Mouse (Mus musculus): ENCODE results near the gene Wap. TPM values are rescaled to one million over a fixed set of nuclear protein-coding genes. Genes with fewer than 3 reads are reported as not detected.
A peak's percentile ranks its signal among the peaks of the same experiment; 100 is the strongest.

Wap gene
- not detected for total RNA-seq (2021)
- long read RNA-seq, experiment 1 = 0 reads
- long read RNA-seq, experiment 2 = 0 reads

DNA sequence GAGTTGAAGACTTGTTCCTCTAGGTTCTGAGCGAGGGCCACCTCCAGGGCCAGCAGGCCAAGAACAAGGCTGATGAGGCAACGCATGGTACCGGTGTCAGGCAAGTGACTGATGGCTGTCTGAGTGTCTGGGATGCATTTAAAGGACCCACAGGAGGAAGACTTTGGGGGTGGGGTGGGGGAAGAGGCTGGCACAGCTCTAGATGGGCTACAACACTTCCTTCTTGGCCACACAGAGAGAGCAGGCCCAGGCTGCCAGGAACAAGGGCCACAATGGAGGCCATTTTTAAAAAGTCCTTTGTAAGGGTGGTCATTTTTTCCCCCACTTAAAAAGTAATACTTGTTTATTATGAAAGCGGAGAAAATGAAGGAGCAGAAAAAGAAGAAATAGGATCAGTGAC, at the start of gene Wap:
Wap (minus strand) TSS at position 101 of the 400 bp plus-strand sequence.
- DNase-seq (ENCODE audit: low spot score in 2 of 2) = no peak
- no peak for TF ChIP-seq CTCF (conservative IDR thresholded peaks at IDR 0.05)
- no peak within 1 kb of the TSS for H3K4me3 ChIP-seq
- H3K27ac ChIP-seq = no peak within 1 kb of the TSS

DNA sequence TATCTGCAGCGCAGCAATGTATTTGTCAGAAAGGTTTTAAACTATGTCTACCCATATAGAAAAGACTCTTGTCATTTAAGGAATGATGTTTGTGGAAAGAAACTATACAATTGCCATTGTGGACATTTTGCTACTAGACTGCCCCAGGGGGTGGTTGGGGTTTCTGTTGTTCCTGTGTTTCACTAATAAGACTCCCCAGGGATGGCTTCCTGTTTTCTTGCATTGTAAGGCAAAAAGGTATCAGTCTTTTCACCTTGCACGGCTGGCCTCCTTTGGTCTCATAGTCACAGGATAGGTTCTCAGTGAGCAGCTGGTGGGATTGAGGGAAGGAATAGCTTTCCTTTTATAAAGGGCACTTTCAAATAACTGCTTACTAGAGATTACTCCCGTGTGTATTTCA, 46.3 kb upstream of the Wap start:
- no peak for TF ChIP-seq CTCF (conservative IDR thresholded peaks at IDR 0.05)
- Histone ChIP-seq H3K4me3 (no peak overlapping the region), H3K27ac (no peak overlapping the region)
- no peak for DNase-seq (ENCODE audit: low spot score in 2 of 2)

GRCm38 (mm10) chr11:6680397-6680818, 42.0 kb upstream of the Wap start:
- no peak for TF ChIP-seq CTCF (conservative IDR thresholded peaks at IDR 0.05)
- no peak for DNase-seq (ENCODE audit: low spot score in 2 of 2)
- H3K27ac ChIP-seq = no peak overlapping the region
- no peak overlapping the region for H3K4me3 ChIP-seq

DNA sequence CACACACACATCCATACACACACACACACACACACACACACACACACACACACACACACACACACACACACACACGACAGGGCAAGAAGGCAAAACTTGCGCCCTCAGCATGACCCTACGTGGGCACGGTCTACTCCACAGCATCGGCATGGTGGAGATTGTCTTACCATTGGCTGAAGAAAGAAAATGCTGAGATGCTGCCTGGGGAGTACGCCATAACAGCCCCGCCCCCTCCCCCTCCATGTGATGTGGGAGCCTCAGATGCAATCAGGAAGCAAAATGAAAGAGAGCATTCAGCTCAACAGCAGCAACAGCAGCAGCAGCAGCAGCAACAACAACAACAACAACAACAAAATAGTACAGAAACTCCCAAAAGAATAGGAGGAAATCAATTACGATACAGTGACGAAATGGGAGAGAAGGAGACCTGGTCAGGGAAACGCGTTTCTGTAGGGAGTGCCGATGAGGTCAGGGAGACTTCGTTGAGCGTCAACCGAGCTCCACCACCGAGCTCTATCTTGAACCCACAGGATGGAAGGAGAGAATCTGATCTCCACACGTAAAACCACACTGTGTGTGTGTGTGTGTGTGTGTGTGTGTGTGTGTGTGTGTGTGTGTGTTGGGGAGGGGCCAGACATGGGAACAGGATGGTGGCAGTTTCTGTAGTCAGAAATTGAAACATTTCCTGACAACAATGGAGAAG, 41.4 kb upstream of the Wap start:
- no peak for DNase-seq (ENCODE audit: low spot score in 2 of 2)
- H3K4me3 ChIP-seq = no peak overlapping the region
- no peak for TF ChIP-seq CTCF (conservative IDR thresholded peaks at IDR 0.05)
- no peak overlapping the region for H3K27ac ChIP-seq

- DNase-seq (ENCODE audit: low spot score in 2 of 2) = no peak
- peak; percentile 55 for TF ChIP-seq CTCF (conservative IDR thresholded peaks at IDR 0.05)
- Histone ChIP-seq H3K4me3 (no peak overlapping the region), H3K27ac (no peak overlapping the region)
Observed at GRCm38 (mm10) chr11:6677530-6677929, 39.1 kb upstream of the Wap start.

DNA sequence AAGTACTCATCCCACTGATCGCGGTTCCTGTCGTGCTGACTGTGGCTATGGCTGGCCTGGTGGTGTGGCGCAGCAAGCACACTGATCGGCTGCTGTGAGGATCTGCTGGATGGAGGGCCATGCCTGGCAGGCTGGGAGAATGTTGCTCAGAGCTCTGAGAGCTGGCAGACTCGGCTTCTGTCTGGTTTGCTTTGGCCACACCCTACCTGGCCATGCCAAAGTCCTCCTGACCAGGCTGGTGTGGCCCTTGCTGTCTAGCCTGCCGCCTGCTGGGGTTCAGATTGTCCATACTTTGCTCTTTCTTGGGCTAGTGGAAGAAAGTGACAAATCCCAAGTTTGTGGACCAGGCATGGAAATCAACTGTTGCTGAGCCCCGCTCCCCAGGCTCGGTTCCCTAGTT, 38.2 kb upstream of the Wap start:
- no peak overlapping the region for H3K27ac ChIP-seq
- TF ChIP-seq CTCF (conservative IDR thresholded peaks at IDR 0.05) = no peak

GRCm38 (mm10) chr11:6675402-6675801, 37.0 kb upstream of the Wap start:
- no peak overlapping the region for H3K27ac ChIP-seq
- TF ChIP-seq CTCF (conservative IDR thresholded peaks at IDR 0.05) = no peak
- DNase-seq (ENCODE audit: low spot score in 2 of 2) = no peak
- no peak overlapping the region for H3K4me3 ChIP-seq

More for the DNA sequence above, 38.2 kb upstream of the Wap start:
- no peak overlapping the region for H3K4me3 ChIP-seq
- no peak for DNase-seq (ENCODE audit: low spot score in 2 of 2)

GRCm38 (mm10) chr11:6674701-6675100, 36.3 kb upstream of the Wap start:
- no peak for DNase-seq (ENCODE audit: low spot score in 2 of 2)
- no peak overlapping the region for H3K27ac ChIP-seq
- no peak for TF ChIP-seq CTCF (conservative IDR thresholded peaks at IDR 0.05)
- no peak overlapping the region for H3K4me3 ChIP-seq

DNA sequence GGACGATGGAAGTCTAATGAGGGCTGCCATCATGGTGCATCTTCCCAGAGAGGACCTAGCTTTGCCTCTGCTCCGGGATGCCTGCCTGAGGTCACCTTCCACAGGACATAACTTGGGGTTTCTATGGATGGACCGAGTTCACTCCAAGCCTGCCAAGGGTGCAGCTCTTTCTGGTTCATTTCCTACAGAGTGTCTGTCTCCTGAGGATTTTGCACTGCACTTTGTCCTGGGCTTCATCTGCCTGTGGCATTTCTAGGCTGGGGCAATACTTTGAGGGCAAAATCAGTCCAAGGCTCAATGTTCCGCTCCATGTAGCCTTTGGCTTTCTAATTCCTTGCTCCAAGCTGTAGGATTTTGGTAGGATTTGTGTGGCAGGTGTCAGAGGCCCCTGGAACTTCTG, 32.4 kb upstream of the Wap start:
- DNase-seq (ENCODE audit: low spot score in 2 of 2) = no peak
- Histone ChIP-seq H3K4me3 (no peak overlapping the region), H3K27ac (no peak overlapping the region)
- no peak for TF ChIP-seq CTCF (conservative IDR thresholded peaks at IDR 0.05)

GRCm38 (mm10) chr11:6670044-6670443, 31.6 kb upstream of the Wap start:
- DNase-seq (ENCODE audit: low spot score in 2 of 2) = no peak
- TF ChIP-seq CTCF (conservative IDR thresholded peaks at IDR 0.05) = peak; percentile 46
- Histone ChIP-seq H3K4me3 (no peak overlapping the region), H3K27ac (no peak overlapping the region)

GRCm38 (mm10) chr11:6669041-6669440, 30.6 kb upstream of the Wap start:
- Histone ChIP-seq H3K4me3 (no peak overlapping the region), H3K27ac (no peak overlapping the region)
- TF ChIP-seq CTCF (conservative IDR thresholded peaks at IDR 0.05) = no peak
- DNase-seq (ENCODE audit: low spot score in 2 of 2) = no peak

DNA sequence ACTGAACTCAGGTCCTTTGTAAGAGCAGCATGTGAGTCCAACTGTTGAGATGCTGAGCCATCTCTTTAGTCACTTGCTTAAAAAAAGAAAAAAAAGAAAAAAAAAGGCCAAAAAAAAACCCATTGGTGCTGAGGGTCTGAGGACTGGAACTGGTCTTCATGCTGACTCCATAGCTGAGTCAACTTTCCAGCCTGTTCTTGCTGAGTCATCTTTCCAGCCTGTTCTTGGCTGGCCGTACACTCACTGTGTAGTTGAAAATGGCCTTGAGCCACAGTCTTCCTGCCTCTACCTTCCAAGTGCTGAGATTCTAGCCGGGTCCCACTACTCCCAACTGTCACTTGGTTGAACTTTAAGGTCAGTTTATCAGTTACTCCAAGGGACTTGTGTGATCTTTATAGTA, 28.2 kb upstream of the Wap start:
- DNase-seq (ENCODE audit: low spot score in 2 of 2) = no peak
- H3K27ac ChIP-seq = no peak overlapping the region
- no peak overlapping the region for H3K4me3 ChIP-seq
- TF ChIP-seq CTCF (conservative IDR thresholded peaks at IDR 0.05) = no peak

DNA sequence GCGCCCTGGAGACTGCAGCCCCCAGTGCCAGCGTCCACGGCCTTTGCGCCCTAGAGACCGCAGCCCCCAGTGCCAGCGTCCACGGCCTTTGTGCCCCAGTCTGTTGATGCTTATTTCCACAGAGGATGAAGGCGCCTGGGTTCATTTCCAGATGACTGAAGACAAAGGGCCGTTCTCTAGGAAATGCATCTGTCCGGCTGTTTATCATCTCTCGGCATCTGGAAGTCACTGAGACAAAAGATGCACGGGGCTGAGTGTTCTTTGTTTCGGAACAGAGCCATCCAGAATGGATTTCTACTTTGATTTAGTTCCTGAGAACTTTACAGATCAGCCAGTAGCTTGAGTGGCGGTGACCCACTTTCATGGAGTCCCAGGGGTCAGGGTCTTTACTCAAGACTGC, 22.8 kb upstream of the Wap start:
- H3K27ac ChIP-seq = no peak overlapping the region
- TF ChIP-seq CTCF (conservative IDR thresholded peaks at IDR 0.05) = no peak
- DNase-seq (ENCODE audit: low spot score in 2 of 2) = no peak
- no peak overlapping the region for H3K4me3 ChIP-seq

DNA sequence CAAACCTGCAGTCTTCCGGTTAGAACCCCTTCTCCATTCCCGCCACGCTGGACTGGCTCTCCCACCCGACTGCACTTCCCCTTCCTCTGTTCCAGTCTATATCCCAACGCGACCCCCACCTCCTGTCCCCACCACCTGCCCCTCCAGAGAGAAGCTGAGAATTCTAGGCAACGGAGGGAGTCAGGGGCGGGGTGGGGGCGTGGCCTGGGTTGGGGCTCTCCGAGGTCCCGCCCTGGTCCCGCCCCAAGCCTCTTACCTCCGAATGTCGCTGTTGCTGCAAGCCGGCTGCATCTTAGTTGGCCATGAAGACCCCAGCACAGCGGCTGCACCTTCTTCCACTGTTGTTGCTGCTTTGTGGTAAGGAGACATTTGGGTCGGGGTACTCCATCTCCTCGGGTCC, 19.8 kb upstream of the Wap start, which contains the start of gene Ramp3:
Ramp3 (plus strand) TSS at position 251 of the 400 bp plus-strand sequence.
- TF ChIP-seq CTCF (conservative IDR thresholded peaks at IDR 0.05) = no peak
- H3K4me3 ChIP-seq = peak within 1 kb of the TSS; percentile 48
- no peak for DNase-seq (ENCODE audit: low spot score in 2 of 2)
- no peak within 1 kb of the TSS for H3K27ac ChIP-seq
